Mouse (Mus musculus) liver, embryonic 11.5 days (tissue): ENCODE measurements around the gene Sart1. TPM values are rescaled to one million over a fixed set of nuclear protein-coding genes. Genes with fewer than 3 reads are reported as not detected.

Experiments
- ATAC-seq: fragments of 200-750 bp; cut with Nextera tagmentation; replicated peaks from 2 replicates; pipeline ENCODE4 v1.8.0; 2017; ENCODE audit warnings: moderate number of reproducible peaks, mild to moderate bottlenecking, moderate TSS enrichment, moderate library complexity; ENCODE audit not compliant: low FRiP score
- DNase-seq: peaks from one replicate; pipeline ENCODE4 v3.0.0-alpha.2; 2017; ENCODE audit warnings: low spot score
- H3K27ac ChIP-seq: fragments of 300-500 bp; sonication (generic); 2 replicates; pipeline ENCODE4 v1.5.1; 2014; ENCODE audit warnings: mild to moderate bottlenecking, low read depth, low read length, control low read depth
- H3K27me3 ChIP-seq: fragments of 300-500 bp; sonication (generic); replicated peaks from 2 replicates; pipeline ENCODE4 v1.6.1; 2014; ENCODE audit warnings: low read length, mixed read lengths; ENCODE audit not compliant: control insufficient read depth, insufficient read depth
- H3K36me3 ChIP-seq: fragments of 300-500 bp; sonication (generic); 2 replicates; pipeline ENCODE4 v1.6.1; 2014; ENCODE audit warnings: mild to moderate bottlenecking, low read length, moderate library complexity, mixed read lengths; ENCODE audit not compliant: control insufficient read depth, insufficient read depth
- H3K4me1 ChIP-seq: fragments of 300-500 bp; sonication (generic); replicated peaks from 2 replicates; pipeline ENCODE4 v1.6.1; 2014; ENCODE audit warnings: low read length, mixed read lengths; ENCODE audit not compliant: control insufficient read depth, insufficient read depth
- H3K4me2 ChIP-seq: fragments of 300-500 bp; sonication (generic); 2 replicates; pipeline ENCODE4 v1.6.1; 2014; ENCODE audit warnings: mild to moderate bottlenecking, control low read depth, moderate library complexity
- H3K4me3 ChIP-seq: fragments of 300-500 bp; sonication (generic); 2 replicates; pipeline ENCODE4 v1.5.1; 2014; ENCODE audit warnings: low read depth, low read length, control low read depth
- H3K9ac ChIP-seq: fragments of 300-500 bp; sonication (generic); 2 replicates; pipeline ENCODE4 v1.6.1; 2014; ENCODE audit warnings: low read depth, low read length, control low read depth
- H3K9me3 ChIP-seq: fragments of 300-500 bp; sonication (generic); 2 replicates; pipeline ENCODE4 v1.6.1; 2016; ENCODE audit warnings: low read length, inconsistent platforms, mixed read lengths; ENCODE audit not compliant: control insufficient read depth
- WGBS: fragments of 180-500 bp; shearing (Covaris S2); extraction: QIAGEN DNeasy Blood & Tissue Kit; methylation state at CpG from one replicate; pipeline ENCODE4 v1.1.7; 2014; 5-methylcytosine and 5-hydroxymethylcytosine counted together
- polyA plus RNA-seq: library from polyadenylated mRNA; unstranded; fragments of >200 nt; fragmentation: Nextera tagmentation; extraction: Ambion mirVana; gene quantifications from 2 replicates; pipeline ENCODE4 v1.2.1, GENCODE M21; 2014

Gene Sart1
- polyA plus RNA-seq, 1 experiment from 2014 or later: 73.3 TPM

GRCm38 (mm10) chr19:5426640-5427290, 38.3 kb upstream of the Sart1 start:
- WGBS: 87% methylated on average over 13 of the region's 13 CpGs
- Histone ChIP-seq H3K4me3 (peak overlapping the region; percentile 88), H3K36me3 (peaks cover 15% of the 10 kb centered on the region; the same call in 1 of the 2 replicates), H3K27ac (no peak overlapping the region), H3K27me3 (no peaks in the 10 kb centered on the region), H3K9ac (peak overlapping the region; percentile 13; the same call in 1 of the 2 replicates), H3K4me2 (peak overlapping the region; percentile 86; the same call in 1 of the 2 replicates), H3K4me1 (peaks cover 21% of the 10 kb centered on the region), H3K9me3 (no peaks in the 10 kb centered on the region)
- ATAC-seq: no peak
- no peak for DNase-seq

- ATAC-seq: no peak
- no peak for DNase-seq
Observed at GRCm38 (mm10) chr19:5425906-5426565, 37.5 kb upstream of the Sart1 start.

GRCm38 (mm10) chr19:5424782-5425741, 36.6 kb upstream of the Sart1 start, which contains the start of the genes Drap1 and AI837181:
Gene Drap1 (minus strand): TSS chr19:5424979.
Gene AI837181 (plus strand): TSS chr19:5425144.
- WGBS: under 1% methylated on average over 84 of the region's 87 CpGs
- DNase-seq: peak; percentile 98
- H3K9ac ChIP-seq: peak within 1 kb of the TSS; percentile 91
- H3K9me3 ChIP-seq: no peaks in the 10 kb centered on the region
- peak within 1 kb of the TSS; percentile 88 for H3K4me3 ChIP-seq
- H3K27me3 ChIP-seq: no peaks in the 10 kb centered on the region
- peak within 1 kb of the TSS; percentile 83 for H3K27ac ChIP-seq
- H3K4me1 ChIP-seq: peaks cover 21% of the 10 kb centered on the region
- H3K36me3 ChIP-seq: peaks cover 19% of the 10 kb centered on the region; the same call in 1 of the 2 replicates
- H3K4me2 ChIP-seq: peak within 1 kb of the TSS; percentile 93
- ATAC-seq: peak; percentile 90

More at GRCm38 (mm10) chr19:5425906-5426565, 37.5 kb upstream of the Sart1 start:
- Histone ChIP-seq H3K9ac (peak overlapping the region; percentile 91), H3K27ac (0 out of 2 replicates have a peak overlapping the region, but pooled peaks have one; percentile 74), H3K4me2 (peak overlapping the region; percentile 86), H3K4me1 (peaks cover 21% of the 10 kb centered on the region), H3K9me3 (no peaks in the 10 kb centered on the region), H3K36me3 (peaks cover 15% of the 10 kb centered on the region; the same call in 1 of the 2 replicates), H3K4me3 (peak overlapping the region; percentile 88), H3K27me3 (no peaks in the 10 kb centered on the region)
- 85% methylated on average over 18 of the region's 18 CpGs for WGBS

- peak overlapping the region; percentile 84 for H3K9ac ChIP-seq
Observed at GRCm38 (mm10) chr19:5424092-5424781, 35.7 kb upstream of the Sart1 start.

GRCm38 (mm10) chr19:5423561-5423960, 35.1 kb upstream of the Sart1 start:
- peak overlapping the region; percentile 83 for H3K27ac ChIP-seq

More at GRCm38 (mm10) chr19:5424092-5424781, 35.7 kb upstream of the Sart1 start:
- peak overlapping the region; percentile 83 for H3K27ac ChIP-seq
- peak; percentile 86 for DNase-seq
- peaks cover 19% of the 10 kb centered on the region; the same call in 1 of the 2 replicates for H3K36me3 ChIP-seq
- H3K27me3 ChIP-seq: no peaks in the 10 kb centered on the region
- peak overlapping the region; percentile 93 for H3K4me2 ChIP-seq
- H3K9me3 ChIP-seq: no peaks in the 10 kb centered on the region
- H3K4me3 ChIP-seq: peak overlapping the region; percentile 88
- peaks cover 24% of the 10 kb centered on the region for H3K4me1 ChIP-seq
- ATAC-seq: peak; percentile 69
- WGBS: 2% methylated on average over 45 of the region's 48 CpGs

GRCm38 (mm10) chr19:5422895-5423443, 34.5 kb upstream of the Sart1 start:
- DNase-seq (no peak), ATAC-seq (no peak)
- H3K4me1 ChIP-seq: peaks cover 24% of the 10 kb centered on the region
- no peak overlapping the region for H3K27ac ChIP-seq
- peak overlapping the region; percentile 93 for H3K4me2 ChIP-seq
- H3K4me3 ChIP-seq: peak overlapping the region; percentile 3; the same call in 1 of the 2 replicates
- H3K9ac ChIP-seq: no peak overlapping the region
- peaks cover 19% of the 10 kb centered on the region; the same call in 1 of the 2 replicates for H3K36me3 ChIP-seq
- H3K9me3 ChIP-seq: no peaks in the 10 kb centered on the region
- 85% methylated on average over 9 of the region's 9 CpGs for WGBS
- no peaks in the 10 kb centered on the region for H3K27me3 ChIP-seq

More at GRCm38 (mm10) chr19:5423561-5423960, 35.1 kb upstream of the Sart1 start:
- no peak for DNase-seq
- H3K27me3 ChIP-seq: no peaks in the 10 kb centered on the region
- no peak for ATAC-seq
- H3K4me3 ChIP-seq: peak overlapping the region; percentile 88
- peak overlapping the region; percentile 93 for H3K4me2 ChIP-seq
- peaks cover 24% of the 10 kb centered on the region for H3K4me1 ChIP-seq
- H3K9ac ChIP-seq: peak overlapping the region; percentile 84
- no peaks in the 10 kb centered on the region for H3K9me3 ChIP-seq
- WGBS: 62% methylated on average over 12 of the region's 12 CpGs
- H3K36me3 ChIP-seq: peaks cover 19% of the 10 kb centered on the region; the same call in 1 of the 2 replicates

GRCm38 (mm10) chr19:5422267-5422666, 33.8 kb upstream of the Sart1 start:
- Histone ChIP-seq H3K36me3 (peaks cover 19% of the 10 kb centered on the region; the same call in 1 of the 2 replicates), H3K9ac (no peak overlapping the region)

More at GRCm38 (mm10) chr19:5422267-5422666, 33.8 kb upstream of the Sart1 start:
- Histone ChIP-seq H3K4me1 (peaks cover 24% of the 10 kb centered on the region), H3K4me2 (no peak overlapping the region), H3K4me3 (no peak overlapping the region), H3K27me3 (no peaks in the 10 kb centered on the region), H3K27ac (no peak overlapping the region), H3K9me3 (no peaks in the 10 kb centered on the region)
- ATAC-seq (no peak), DNase-seq (no peak)
- WGBS: 89% methylated on average over 10 of the region's 10 CpGs
